Mouse (Mus musculus) lung, postnatal 0 days (tissue): Measurements from ENCODE around the gene Npff.

ENCODE experiments used
- CTCF ChIP-seq: IDR thresholded peaks from 2 replicates; pipeline ENCODE4 v1.5.1; 2016; ENCODE audit warnings: antibody characterized with exemption, mild to moderate bottlenecking
- EP300 ChIP-seq: IDR thresholded peaks from 2 replicates; pipeline ENCODE4 v1.6.1; 2016; ENCODE audit warnings: antibody characterized with exemption, mild to moderate bottlenecking, control low read depth

DNA sequence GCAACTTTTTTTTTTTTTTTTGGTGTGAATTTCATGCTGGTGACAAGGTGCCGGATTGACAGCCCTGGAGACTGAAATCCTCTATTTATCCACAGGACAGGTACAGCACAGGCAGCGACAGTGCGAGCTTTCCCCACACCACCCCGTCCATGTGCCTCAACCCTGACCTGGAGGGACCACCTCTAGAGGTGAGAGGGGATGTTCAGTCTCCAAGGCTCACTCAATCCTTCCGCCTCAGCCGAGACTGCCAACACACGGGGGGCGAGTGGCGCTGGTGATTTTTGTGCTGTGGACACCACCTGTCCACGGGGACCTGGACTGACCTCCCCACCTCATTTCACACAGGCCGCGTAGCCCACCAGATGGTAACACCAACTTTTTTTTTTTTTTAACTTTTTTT is 38.9 kb downstream of the Npff start:
- no peak for TF ChIP-seq CTCF
- TF ChIP-seq EP300: no peak
